Mouse (Mus musculus) natural killer cell, adult 2 months (primary cell): ENCODE data around the gene Phf6.
"Not testable (repeated sequence)": the region's sequence is repeated elsewhere in the genome, so short reads cannot be mapped to it uniquely, and the experiment has no call there.

ENCODE experiments used
- DNase-seq, 2 experiments: peaks; one replicate each; pipeline ENCODE4 v3.0.0; 2022; ENCODE audit warnings: low spot score in 2 of 2

The Phf6 gene

GRCm38 (mm10) chrX:52978576-52978975 is 66.5 kb downstream of the Phf6 start:
- DNase-seq, result no peak

GRCm38 (mm10) chrX:52981378-52981777 is 69.3 kb downstream of the Phf6 start:
- DNase-seq, result no peak

- peak; percentile 79 to 88 for DNase-seq
Observed at GRCm38 (mm10) chrX:52987905-52988783, 76.1 kb downstream of the Phf6 start, which contains the start of gene Hprt. TSS of gene Hprt (plus strand) at chrX:52988137.

- DNase-seq, result not testable (repeated sequence)
Observed at GRCm38 (mm10) chrX:52994726-52995125, 82.7 kb downstream of the Phf6 start.

- not testable (repeated sequence) for DNase-seq
Observed at GRCm38 (mm10) chrX:53004887-53005286, 92.8 kb downstream of the Phf6 start.

GRCm38 (mm10) chrX:53006062-53006461 is 94.0 kb downstream of the Phf6 start:
- DNase-seq, result peak; percentile 6 to 44
